Mouse (Mus musculus) intestine, embryonic 15.5 days (tissue): ENCODE results near the gene Pold2. TPM values are rescaled to one million over a fixed set of nuclear protein-coding genes. Genes with fewer than 3 reads are reported as not detected.

Experiments
- ATAC-seq: fragments of 200-750 bp; cut with Nextera tagmentation; 2 replicates; pipeline ENCODE4 v1.8.0; 2017; ENCODE audit warnings: moderate TSS enrichment, moderate library complexity
- H3K27ac ChIP-seq: fragments of 300-500 bp; sonication (generic); 2 replicates; pipeline ENCODE4 v1.5.1; 2015; ENCODE audit warnings: mild to moderate bottlenecking, inconsistent platforms
- H3K27me3 ChIP-seq: fragments of 300-500 bp; sonication (generic); replicated peaks from 2 replicates; pipeline ENCODE4 v1.6.1; 2015; ENCODE audit warnings: inconsistent platforms
- H3K36me3 ChIP-seq: fragments of 300-500 bp; sonication (generic); 2 replicates; pipeline ENCODE4 v1.6.1; 2015; ENCODE audit warnings: inconsistent platforms
- H3K4me1 ChIP-seq: fragments of 300-500 bp; sonication (generic); replicated peaks from 2 replicates; pipeline ENCODE4 v1.6.1; 2015; ENCODE audit warnings: inconsistent platforms
- H3K4me2 ChIP-seq: fragments of 300-500 bp; sonication (generic); replicated peaks from 2 replicates; pipeline ENCODE4 v1.6.1; 2015; ENCODE audit warnings: mild to moderate bottlenecking, inconsistent platforms
- H3K4me3 ChIP-seq: fragments of 300-500 bp; sonication (generic); replicated peaks from 2 replicates; pipeline ENCODE4 v1.5.1; 2015; ENCODE audit warnings: inconsistent platforms
- H3K9ac ChIP-seq: fragments of 300-500 bp; sonication (generic); 2 replicates; pipeline ENCODE4 v1.6.1; 2015; ENCODE audit warnings: inconsistent platforms
- H3K9me3 ChIP-seq: fragments of 300-500 bp; sonication (generic); 2 replicates; pipeline ENCODE4 v1.6.1; 2016; ENCODE audit warnings: inconsistent platforms
- WGBS: fragments of 180-500 bp; shearing (Covaris S2); methylation state at CpG from one replicate; pipeline ENCODE4 v1.1.7; 2015; 5-methylcytosine and 5-hydroxymethylcytosine counted together
- polyA plus RNA-seq: library from polyadenylated mRNA; unstranded; fragments of >200 nt; fragmentation: Nextera tagmentation; extraction: Ambion mirVana; gene quantifications from 2 replicates; pipeline ENCODE4 v1.2.1, GENCODE M21; 2015

Gene Pold2
- polyA plus RNA-seq, 1 experiment from 2014 or later, result 137 TPM

DNA sequence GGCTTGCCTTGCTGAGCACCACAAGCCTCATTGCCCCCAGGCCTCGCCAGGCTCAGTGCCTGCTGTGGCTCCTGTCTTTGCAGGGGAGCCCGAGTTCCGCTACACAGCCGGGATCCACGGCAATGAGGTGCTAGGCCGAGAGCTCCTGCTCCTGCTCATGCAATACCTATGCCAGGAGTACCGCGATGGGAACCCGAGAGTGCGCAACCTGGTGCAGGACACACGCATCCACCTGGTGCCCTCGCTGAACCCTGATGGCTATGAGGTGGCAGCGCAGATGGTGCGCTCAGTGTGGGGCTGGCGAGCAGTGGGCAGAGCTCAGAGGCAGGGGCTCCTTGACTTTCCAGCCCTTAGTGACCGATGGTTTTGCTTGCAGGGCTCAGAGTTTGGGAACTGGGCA is 8.8 kb downstream of the Pold2 start:
- 91% methylated on average over 16 of the region's 16 CpGs for WGBS
- H3K4me1 ChIP-seq, result no peaks in the 10 kb centered on the region
- no peak overlapping the region for H3K4me3 ChIP-seq
- no peak overlapping the region for H3K27ac ChIP-seq
- no peak overlapping the region for H3K9ac ChIP-seq
- H3K36me3 ChIP-seq, result peaks cover 24% of the 10 kb centered on the region
- no peak for ATAC-seq
- H3K9me3 ChIP-seq, result no peaks in the 10 kb centered on the region
- no peaks in the 10 kb centered on the region for H3K27me3 ChIP-seq
- no peak overlapping the region for H3K4me2 ChIP-seq

DNA sequence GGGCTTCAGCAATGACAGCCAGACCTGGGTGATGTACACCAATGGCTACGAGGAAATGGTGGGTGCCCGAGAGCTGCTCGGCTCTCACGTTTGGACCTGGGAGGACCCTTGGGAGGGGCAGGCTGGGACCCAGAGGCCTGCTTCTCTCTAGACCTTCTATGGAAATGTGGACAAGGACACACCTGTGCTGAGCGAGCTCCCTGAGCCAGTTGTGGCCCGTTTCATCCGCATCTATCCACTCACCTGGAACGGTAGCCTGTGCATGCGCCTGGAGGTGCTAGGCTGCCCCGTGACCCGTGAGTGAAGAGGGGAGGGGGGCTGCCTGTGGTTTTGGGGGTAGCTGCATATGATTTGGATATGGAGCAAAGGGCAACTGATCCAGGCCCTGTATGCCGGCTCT is 9.8 kb downstream of the Pold2 start:
- Histone ChIP-seq H3K27me3 (no peaks in the 10 kb centered on the region), H3K9me3 (no peaks in the 10 kb centered on the region), H3K36me3 (peaks cover 15% of the 10 kb centered on the region), H3K4me3 (no peak overlapping the region), H3K9ac (no peak overlapping the region), H3K4me1 (no peaks in the 10 kb centered on the region), H3K27ac (no peak overlapping the region), H3K4me2 (no peak overlapping the region)
- ATAC-seq, result no peak
- 87% methylated on average over 12 of the region's 12 CpGs for WGBS

GRCm38 (mm10) chr11:5867196-5867595 is 10.9 kb downstream of the Pold2 start:
- Histone ChIP-seq H3K9me3 (no peaks in the 10 kb centered on the region), H3K4me3 (no peak overlapping the region), H3K36me3 (peaks cover 6% of the 10 kb centered on the region), H3K4me2 (no peak overlapping the region), H3K27ac (no peak overlapping the region), H3K27me3 (no peaks in the 10 kb centered on the region), H3K9ac (no peak overlapping the region), H3K4me1 (peaks cover 10% of the 10 kb centered on the region; the same call in 1 of the 2 replicates)
- ATAC-seq, result no peak
- WGBS, result 75% methylated on average over 2 of the region's 2 CpGs

DNA sequence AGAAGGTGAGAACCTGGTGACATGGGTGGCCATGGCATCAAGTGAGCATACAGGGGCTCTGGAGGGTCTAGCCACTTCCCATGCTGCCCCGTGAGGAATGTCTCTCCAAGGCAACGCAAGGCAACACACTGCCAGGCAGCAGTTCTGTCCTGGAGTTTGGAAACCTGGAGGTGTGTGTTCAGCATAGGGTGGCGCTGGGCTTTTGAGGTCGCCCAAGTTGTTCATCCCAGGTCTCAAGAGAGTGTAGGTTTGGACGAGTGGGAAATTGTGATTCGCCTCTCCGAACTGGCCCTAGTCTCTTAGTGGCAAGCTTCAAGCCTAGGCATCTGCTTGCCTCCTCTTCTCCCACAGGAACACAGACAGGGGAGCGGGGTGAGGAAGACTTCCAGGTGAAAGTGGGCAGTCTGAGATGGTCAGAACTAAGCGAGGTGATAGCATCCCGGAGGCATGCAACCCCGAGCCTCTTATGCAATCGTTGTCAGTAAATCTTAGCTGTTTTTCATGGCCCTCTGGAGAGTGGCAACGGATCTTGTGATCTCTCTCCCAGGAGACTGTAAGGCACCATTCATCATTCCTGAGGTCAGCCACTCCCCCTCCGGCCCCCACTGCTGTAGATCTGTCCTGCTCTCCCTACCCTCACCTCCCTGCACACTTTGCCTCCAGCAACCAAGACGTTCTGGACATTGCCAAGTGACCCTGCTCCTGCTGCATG is 15.5 kb downstream of the Pold2 start:
- Histone ChIP-seq H3K9me3 (no peaks in the 10 kb centered on the region), H3K9ac (peak overlapping the region; percentile 62), H3K27ac (0 out of 2 replicates have a peak overlapping the region, but pooled peaks have one; percentile 6), H3K36me3 (no peaks in the 10 kb centered on the region), H3K4me3 (peak overlapping the region; percentile 52), H3K4me2 (peak overlapping the region; percentile 94), H3K4me1 (peaks cover 22% of the 10 kb centered on the region), H3K27me3 (no peaks in the 10 kb centered on the region)
- peak; percentile 6; the same call in 1 of the 2 replicates for ATAC-seq
- WGBS, result 15% methylated on average over 15 of the region's 15 CpGs

- ATAC-seq, result peak; percentile 83
- Histone ChIP-seq H3K4me3 (peak within 1 kb of the TSS; percentile 52), H3K4me1 (peaks cover 22% of the 10 kb centered on the region), H3K9me3 (no peaks in the 10 kb centered on the region), H3K4me2 (peak within 1 kb of the TSS; percentile 94), H3K27me3 (no peaks in the 10 kb centered on the region), H3K36me3 (no peaks in the 10 kb centered on the region), H3K27ac (peak within 1 kb of the TSS; percentile 27; the same call in 1 of the 2 replicates), H3K9ac (peak within 1 kb of the TSS; percentile 62)
- 3% methylated on average over 58 of the region's 59 CpGs for WGBS
Measured at GRCm38 (mm10) chr11:5861678-5862393, 16.3 kb downstream of the Pold2 start, which contains the start of gene Aebp1. TSS of gene Aebp1 (plus strand) at chr11:5861947.

DNA sequence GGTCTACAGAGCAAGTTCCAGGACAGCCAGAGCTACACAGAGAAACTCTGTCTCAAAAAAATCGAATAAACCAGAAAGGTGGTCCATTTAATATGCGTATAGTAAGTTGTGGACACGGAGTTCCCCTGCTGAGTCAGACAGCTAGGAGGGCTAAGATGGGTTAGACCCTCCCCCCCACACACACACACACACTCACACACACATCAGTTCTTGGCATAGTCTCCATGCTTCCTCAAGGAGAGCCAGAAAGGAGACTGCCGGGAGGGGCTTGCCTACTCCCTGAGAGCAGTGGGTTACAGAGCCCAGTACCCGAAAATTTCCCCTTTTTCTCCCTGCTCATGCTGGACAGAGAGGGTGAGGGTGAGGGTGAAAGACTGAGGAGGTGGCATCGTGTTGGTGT is 17.5 kb downstream of the Pold2 start:
- Histone ChIP-seq H3K4me3 (no peak overlapping the region), H3K4me2 (no peak overlapping the region), H3K4me1 (peaks cover 24% of the 10 kb centered on the region), H3K36me3 (no peaks in the 10 kb centered on the region), H3K9me3 (no peaks in the 10 kb centered on the region), H3K27me3 (no peaks in the 10 kb centered on the region), H3K9ac (no peak overlapping the region), H3K27ac (no peak overlapping the region)
- ATAC-seq, result no peak
- WGBS, result 58% methylated on average over 6 of the region's 6 CpGs

GRCm38 (mm10) chr11:5859883-5860550 is 18.1 kb downstream of the Pold2 start:
- Histone ChIP-seq H3K4me3 (no peak overlapping the region), H3K9ac (no peak overlapping the region), H3K36me3 (no peaks in the 10 kb centered on the region), H3K4me2 (no peak overlapping the region), H3K9me3 (no peaks in the 10 kb centered on the region), H3K4me1 (peaks cover 24% of the 10 kb centered on the region), H3K27ac (no peak overlapping the region), H3K27me3 (no peaks in the 10 kb centered on the region)
- whole genome bisulfite sequencing, result 87% methylated on average over 13 of the region's 13 CpGs
- ATAC-seq, result no peak

DNA sequence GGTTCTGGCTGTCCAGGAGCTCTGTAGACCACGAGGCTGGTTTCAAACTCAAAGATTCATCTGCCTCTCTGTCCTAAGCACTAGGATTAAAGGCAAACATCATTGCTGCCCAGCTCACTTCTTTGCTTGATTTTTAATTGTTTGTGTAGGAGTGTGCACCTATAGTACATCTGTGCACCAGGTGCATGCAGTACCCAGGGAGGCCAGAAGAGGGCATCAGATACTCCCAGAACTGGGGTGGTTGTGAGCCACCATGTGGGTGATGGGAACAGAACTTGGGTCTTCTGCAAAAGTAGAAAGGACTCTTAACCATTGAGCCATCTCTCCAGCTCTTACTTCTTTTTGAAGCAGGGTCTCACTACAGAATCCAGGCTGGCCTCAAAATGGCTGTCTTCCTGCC is 19.4 kb downstream of the Pold2 start:
- Histone ChIP-seq H3K36me3 (no peaks in the 10 kb centered on the region), H3K27me3 (no peaks in the 10 kb centered on the region), H3K4me2 (no peak overlapping the region), H3K9ac (no peak overlapping the region), H3K4me3 (no peak overlapping the region), H3K27ac (no peak overlapping the region), H3K9me3 (no peaks in the 10 kb centered on the region), H3K4me1 (peaks cover 24% of the 10 kb centered on the region)
- 85% methylated on average over 1 of the region's 1 CpGs for WGBS
- ATAC-seq, result no peak

GRCm38 (mm10) chr11:5856479-5857130 is 21.5 kb downstream of the Pold2 start:
- no peak for ATAC-seq
- peaks cover 9% of the 10 kb centered on the region for H3K4me1 ChIP-seq
- no peak overlapping the region for H3K9ac ChIP-seq
- H3K36me3 ChIP-seq, result no peaks in the 10 kb centered on the region
- 78% methylated on average over 8 of the region's 8 CpGs for WGBS
- H3K27ac ChIP-seq, result no peak overlapping the region
- H3K4me3 ChIP-seq, result no peak overlapping the region
- no peaks in the 10 kb centered on the region for H3K27me3 ChIP-seq
- H3K9me3 ChIP-seq, result no peaks in the 10 kb centered on the region
- H3K4me2 ChIP-seq, result no peak overlapping the region

DNA sequence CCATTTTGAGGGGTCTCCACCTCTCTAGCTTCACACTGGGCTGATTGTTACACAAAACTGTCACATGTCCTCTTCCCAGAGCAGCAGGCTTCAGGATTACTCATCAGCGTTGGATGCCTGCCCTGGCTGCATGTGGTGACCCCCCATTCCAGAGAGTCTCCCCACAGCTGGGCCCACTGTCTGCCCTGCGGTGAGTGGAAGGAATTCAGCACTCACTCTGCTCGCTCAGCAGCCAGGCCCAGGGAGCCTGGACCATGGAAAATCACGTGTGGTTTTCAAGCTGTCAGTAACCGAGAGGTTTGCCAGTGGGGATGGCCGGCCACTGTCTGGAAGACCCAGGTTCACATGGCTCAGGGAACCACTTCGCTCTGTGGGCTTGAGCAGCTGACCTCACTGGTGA is 22.2 kb downstream of the Pold2 start:
- Histone ChIP-seq H3K27ac (no peak overlapping the region), H3K4me3 (no peak overlapping the region), H3K4me2 (no peak overlapping the region), H3K36me3 (no peaks in the 10 kb centered on the region), H3K4me1 (0 out of 2 replicates have a peak, but pooled peaks cover 3% of the 10 kb centered on the region), H3K27me3 (no peaks in the 10 kb centered on the region), H3K9ac (no peak overlapping the region), H3K9me3 (no peaks in the 10 kb centered on the region)
- peak; percentile 47; the same call in 1 of the 2 replicates for ATAC-seq
- 37% methylated on average over 7 of the region's 7 CpGs for WGBS

DNA sequence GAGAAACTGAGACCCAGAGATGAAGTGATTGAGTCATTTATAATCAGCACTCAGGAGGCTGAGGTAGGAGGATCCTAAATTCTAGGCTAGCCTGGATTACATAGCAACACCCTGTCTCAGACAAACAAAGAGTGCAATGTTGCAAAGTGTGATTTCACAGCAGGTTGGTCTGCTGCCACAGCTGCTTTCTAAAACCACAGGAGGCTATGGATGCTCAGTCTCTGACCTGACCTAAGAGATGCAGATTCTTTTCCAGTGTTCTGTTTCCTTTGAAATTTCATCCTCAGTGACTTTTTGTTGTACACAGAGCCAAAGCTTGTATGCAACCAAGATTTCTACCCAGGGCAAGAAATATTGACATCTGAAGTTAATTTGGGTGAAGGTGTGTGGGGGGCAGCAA is 22.6 kb downstream of the Pold2 start:
- Histone ChIP-seq H3K4me2 (no peak overlapping the region), H3K27ac (no peak overlapping the region), H3K4me1 (0 out of 2 replicates have a peak, but pooled peaks cover 3% of the 10 kb centered on the region), H3K9me3 (no peaks in the 10 kb centered on the region), H3K9ac (no peak overlapping the region), H3K36me3 (no peaks in the 10 kb centered on the region), H3K27me3 (no peaks in the 10 kb centered on the region), H3K4me3 (no peak overlapping the region)
- no peak for ATAC-seq

- ATAC-seq, result no peak
Measured at GRCm38 (mm10) chr11:5852314-5852713, 25.8 kb downstream of the Pold2 start.

More at GRCm38 (mm10) chr11:5852314-5852713, 25.8 kb downstream of the Pold2 start:
- Histone ChIP-seq H3K27ac (no peak overlapping the region), H3K9ac (no peak overlapping the region), H3K4me3 (no peak overlapping the region), H3K4me2 (no peak overlapping the region), H3K9me3 (no peaks in the 10 kb centered on the region), H3K27me3 (no peaks in the 10 kb centered on the region), H3K36me3 (no peaks in the 10 kb centered on the region), H3K4me1 (0 out of 2 replicates have a peak, but pooled peaks cover 3% of the 10 kb centered on the region)
- WGBS, result 38% methylated on average over 1 of the region's 1 CpGs
